Mouse (Mus musculus) ovary, adult 18-20 months (tissue): ENCODE measurements around the gene Taf1d.
A peak's percentile ranks its signal among the peaks of the same experiment; 100 is the strongest.
"Not testable (repeated sequence)": the region's sequence is repeated elsewhere in the genome, so short reads cannot be mapped to it uniquely, and the experiment has no call there.

Source experiments
- DNase-seq: peaks from one replicate; pipeline ENCODE4 v3.0.0; 2022; ENCODE audit warnings: low spot score, mixed read lengths

The Taf1d gene

DNA sequence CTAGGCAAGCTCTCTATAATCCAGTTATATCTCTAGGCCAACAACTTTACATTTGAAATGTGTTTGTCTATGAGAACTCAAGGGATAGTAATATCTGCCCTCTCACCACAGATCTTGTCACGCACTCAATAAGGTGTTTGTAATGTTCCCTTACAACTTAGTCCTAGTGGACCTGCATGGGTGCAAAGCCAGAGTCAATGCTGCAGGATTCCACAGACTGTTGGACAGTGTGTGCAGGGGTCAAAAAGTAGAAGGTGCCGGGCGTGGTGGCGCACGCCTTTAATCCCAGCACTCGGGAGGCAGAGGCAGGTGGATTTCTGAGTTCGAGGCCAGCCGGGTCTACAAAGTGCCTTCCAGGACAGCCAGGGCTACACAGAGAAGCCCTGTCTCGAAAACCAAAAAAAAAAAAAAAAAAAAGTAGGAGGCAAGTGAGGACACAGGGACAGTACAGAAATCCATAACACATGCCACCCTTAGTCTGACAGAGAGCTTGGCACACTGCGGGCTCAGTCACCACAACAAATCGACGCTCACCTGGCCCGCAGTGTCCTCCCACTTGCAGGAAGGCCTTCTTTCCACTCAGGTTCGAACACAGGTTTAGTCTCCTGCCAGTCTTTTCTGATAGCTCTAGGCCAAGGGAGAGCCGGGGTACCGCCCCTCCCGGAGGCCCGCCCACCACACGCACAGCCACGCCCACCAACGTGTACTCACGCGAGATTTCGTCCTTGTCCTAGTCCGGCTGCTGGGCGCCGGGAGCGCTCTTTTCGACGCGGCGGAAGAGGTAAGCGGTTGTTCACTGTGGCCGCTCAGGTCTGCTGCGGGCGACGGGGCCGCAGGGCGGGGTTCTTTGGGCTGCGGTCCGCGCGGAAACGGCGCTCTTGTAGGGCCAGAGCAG lies at the start of gene Taf1d:
Gene Taf1d (plus strand): TSS at position 712 of the 895 bp plus-strand sequence.
- DNase-seq: peak; percentile 94

DNA sequence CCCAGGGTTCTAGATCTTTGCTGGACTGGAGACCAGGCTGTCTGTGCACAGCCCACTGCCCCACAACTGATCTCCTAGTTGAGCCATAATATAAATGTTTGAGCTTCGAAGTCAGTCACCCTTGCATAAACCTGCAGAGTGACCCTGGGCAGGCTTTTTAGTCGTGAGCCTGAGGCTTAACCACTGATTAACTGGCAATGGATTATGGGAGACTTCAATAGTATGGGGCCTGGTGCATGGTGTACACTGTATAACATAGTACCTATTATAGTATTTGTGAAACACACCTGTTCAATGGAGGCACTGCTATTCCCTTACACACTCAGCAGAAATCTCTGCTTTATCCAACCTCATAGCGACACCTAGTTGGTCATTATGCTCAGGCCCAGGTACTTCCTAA lies 49.8 kb upstream of the Taf1d start:
- no peak for DNase-seq

DNA sequence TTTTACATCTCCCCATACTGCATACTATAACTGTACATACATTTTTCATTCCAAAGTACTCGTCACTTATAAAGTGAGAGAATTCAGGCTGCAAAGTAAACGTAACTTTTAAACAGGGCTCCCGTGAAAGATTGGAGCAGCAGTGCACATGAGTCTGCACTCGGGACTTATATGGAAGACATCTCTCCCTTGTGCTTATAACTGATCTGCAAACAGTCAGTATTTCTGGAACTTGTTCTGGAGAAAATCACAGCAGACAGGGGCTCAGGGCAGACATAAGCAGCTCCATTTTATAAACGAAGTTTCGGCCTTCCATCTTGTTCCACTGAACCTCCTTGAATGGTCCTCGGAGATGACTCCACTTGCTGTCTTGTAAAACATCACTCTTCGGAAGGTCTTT lies 44.0 kb upstream of the Taf1d start:
- no peak for DNase-seq

DNA sequence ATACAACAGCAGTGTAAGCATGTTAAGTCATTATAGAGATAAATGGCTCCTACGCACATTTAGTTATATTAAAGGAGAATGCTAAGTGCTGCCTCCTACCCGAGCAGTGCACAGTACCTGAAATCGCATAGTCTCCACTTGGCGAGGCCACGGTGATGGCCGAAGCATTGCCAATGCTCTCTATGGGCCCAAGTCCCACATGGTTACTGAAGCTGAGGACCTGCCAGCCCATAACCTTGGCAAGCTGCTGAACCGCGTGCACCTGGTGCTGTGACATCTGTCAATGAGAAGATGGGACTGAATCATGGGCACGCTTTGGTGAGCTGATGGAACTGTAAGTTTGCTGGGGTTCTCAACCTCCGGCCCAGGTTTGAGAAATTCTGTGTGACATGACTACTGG lies 42.5 kb upstream of the Taf1d start:
- DNase-seq: no peak

DNA sequence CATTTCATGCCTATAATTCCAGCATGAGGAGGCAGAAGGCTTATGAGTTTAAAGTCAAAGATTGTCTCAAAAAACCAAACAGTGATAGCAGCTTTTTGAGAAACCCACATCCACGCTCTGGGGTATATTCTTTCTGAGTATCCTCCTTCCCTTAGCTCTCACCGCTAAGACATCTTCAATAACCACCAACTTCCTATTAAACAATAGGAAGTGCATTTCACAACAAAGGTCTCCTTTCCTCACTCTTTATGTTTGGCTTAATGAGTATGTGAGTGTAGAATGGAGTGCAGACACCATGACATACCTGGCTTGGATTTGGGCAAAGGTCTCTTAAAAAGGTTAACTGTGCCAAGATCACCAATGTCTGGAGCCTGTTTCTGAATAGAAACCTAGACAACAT lies 32.0 kb upstream of the Taf1d start:
- no peak for DNase-seq

DNA sequence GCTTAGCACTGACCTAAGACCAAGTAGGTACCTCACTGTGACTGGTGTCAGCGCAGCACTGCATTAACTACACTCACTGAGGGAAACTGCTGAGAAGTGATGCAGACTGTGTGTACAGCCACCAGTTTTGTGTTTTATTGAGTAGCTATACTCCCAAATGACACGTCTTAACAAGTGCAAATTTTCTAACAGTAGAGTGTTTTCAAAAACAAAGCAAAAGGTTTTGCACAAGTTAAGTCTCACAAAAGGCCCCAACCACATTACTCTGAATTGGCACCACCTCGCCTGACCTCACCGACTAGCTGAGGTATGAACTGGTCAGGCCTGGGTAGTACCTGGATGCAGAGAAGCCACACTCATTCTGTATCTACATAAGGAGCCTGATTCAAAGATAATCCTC lies 29.2 kb upstream of the Taf1d start:
- no peak for DNase-seq

DNA sequence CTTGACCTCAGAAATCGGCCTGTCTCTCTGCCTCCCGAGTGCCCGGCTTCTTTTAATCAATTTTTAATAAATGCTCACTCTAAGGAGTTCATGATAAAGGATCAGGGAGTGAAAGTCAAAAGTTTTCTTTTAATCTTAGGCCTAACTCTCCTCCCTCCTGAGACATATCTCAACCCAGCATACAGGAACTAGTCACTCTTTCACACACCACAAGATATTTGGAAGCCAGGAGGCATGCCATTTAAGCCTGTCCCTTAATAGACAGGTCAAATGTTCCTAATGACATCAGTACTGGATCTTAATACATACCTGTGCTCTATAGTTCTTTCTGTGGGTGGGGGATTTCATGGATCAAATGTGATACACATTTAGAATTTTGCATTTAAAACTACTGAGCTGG lies 27.7 kb upstream of the Taf1d start:
- no peak for DNase-seq

DNA sequence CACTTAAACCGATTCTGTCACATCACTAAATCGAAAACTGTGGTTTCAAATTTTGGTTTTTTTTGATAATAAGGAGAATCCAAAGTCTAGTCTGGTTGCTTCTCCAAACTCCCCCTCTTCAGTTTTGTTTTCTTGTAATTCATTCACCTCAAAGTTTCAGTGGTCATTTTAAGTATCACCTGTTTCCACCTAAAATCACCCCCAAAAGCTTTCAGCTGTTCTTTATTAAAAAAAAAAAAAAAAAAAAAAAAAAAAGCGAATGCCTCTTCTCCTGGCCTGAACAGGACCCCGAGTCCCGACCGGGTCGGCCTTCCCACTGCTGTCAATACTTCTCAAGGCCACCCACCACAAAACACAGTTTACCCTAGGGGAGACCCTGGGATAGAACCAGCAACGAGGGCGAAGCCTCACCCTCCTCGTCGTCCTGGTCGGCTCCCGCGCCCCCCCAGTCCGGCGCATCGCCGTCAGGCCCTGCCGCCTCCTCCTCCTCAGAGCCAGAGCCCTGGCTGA lies 26.8 kb upstream of the Taf1d start:
- DNase-seq: no peak

DNA sequence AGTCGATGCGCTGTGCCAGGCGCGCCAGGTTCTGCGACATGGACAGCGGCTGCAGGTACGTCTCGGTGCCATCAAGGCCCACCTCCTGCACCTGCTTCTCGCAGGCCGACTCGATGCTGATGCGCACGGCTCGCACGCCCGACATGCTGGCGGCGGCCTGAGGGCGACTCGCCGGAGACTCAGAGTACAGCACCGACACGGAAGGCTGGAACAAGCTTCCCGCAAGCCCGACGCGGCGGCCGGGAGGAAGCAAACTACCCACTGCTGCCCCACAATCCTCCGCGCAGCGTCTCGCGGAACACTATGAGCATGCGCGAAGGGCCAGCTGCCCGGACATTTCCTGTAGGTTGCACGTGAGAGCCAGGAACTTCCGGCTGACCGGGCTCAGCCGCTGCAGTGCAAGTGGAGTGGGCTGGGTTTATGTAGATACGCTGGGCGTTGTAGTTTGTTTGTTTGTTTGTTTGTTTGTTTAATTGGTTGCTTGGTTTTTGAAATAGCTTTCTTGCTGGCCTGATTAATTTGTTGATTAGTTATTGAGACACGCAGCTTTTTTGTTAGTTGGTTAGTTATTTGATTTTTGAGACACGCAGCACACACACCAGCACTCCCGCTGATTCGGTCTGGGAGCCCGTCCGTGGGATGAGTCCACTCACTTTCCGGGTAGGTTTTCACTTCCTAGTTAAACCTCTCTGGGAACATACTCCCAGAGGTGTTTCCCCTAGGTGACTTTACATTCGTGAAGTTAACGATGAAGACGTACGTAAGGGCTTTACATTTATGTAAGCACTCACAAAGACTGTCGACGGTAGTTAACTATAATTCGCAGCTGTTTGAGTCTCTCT lies 26.1 kb upstream of the Taf1d start, which contains the start of gene Med17:
Gene Med17 (minus strand): TSS at position 283 of the 842 bp plus-strand sequence.
- DNase-seq: peak; percentile 90

DNA sequence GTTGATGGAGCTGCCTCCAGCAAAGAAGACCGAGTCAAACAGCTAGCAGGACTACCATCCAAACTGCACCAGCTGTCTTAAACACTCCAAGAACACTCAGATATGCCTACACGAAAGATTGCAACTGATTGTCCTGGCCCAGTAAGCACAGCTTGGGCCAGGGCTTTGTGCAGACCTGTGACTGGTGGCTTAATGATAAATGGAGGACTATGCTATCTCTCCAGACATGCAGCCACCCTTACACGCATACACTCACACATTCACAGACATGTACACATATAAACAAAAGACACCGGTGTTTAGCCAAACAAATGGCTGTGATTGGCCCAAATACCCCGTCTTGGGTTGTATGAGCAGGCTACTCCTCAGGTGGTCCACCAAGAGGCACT lies 25.5 kb upstream of the Taf1d start:
- DNase-seq: no peak

DNA sequence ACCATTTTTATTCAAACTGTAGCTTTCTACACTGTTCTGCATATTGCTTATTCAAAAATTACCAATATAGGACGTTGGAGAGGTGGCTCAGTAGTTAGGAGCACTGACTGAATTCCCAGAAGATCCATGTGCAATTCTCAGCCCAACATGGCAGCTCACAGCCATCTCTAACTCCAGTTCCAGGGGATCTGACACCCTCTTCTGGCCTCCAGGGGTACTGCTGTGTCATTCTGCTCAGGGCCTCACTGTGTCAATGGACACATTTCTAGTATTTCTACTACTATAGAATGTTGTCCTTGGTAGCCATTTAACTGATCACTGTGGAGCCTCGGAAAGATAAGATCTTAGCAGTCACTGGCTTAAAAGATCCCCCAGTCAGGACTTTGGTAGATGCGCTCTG lies 20.6 kb upstream of the Taf1d start:
- no peak for DNase-seq

DNA sequence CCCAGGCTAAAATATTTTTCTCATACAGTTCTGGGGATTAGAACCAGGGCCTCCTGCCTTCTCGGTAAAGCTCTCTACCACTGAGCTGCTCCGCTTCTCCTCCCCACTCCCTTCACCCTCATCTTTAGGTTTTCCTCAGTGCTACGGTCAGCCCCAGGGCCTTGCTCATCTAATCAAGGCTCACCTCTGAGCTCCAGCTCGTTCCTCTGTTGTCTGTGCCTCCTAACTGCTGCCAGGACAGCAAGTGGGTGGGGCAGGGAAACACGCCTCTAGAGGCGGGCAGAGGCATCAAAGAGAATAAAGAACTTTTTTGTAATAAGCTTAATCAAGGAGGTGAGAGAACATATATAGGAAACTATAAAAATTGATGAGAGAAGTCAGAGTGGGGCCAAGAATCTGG lies 18.2 kb upstream of the Taf1d start:
- no peak for DNase-seq

DNA sequence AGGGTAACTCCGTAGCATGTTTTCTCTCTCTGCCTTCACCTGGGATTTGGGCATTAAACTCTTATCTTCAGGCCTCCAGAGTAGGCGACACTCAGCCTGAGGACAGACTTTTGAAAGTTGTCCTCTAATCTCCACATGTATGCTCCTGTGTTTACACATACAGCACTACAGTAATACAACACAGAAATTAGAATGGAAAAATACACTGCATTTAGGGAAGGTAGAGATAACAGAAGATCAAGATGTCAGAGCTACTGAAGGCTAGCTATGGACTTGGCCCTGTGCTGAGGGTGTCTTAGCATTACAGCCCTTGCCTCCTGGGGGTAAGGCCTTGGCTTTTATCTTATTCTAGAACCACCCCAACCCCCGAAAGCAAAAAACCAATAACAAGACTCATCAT lies 17.6 kb upstream of the Taf1d start:
- no peak for DNase-seq

DNA sequence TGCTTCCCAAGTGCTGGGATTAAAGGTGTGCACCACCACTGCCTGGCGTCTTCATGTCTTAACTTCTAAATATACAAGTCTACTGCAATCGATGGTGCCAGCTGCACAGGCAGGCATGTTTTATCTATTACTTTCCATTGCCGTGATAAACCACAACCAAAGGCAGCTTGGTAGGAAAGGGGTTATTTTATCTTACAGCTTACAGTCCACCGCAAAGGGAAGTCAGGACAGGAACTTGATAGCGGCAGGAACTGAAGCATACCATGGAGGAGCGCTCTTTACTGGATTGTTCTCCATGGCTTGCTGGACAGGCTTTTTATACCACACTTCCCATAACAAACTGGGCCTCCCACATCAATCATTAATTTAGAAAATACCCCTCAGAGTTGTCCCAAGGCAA lies 16.8 kb upstream of the Taf1d start:
- no peak for DNase-seq

DNA sequence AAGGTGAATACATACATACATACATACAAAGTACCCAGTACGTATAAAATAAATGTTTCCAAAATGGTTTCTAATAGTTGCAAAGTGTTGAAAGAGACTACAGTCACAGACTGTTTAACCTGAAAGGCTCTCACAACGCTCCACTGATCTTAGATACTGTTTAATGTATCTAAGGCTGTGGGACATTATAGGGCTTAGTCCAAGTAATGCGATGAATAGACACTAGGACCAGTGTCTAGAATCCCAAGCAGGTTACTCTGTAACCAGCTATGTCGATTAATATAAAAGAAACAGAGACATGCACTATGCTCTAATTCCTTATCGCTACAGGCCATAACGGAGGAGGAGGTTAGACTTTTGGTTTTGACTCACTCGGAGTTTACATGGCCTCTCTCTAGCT lies 8.9 kb upstream of the Taf1d start:
- DNase-seq: no peak

DNA sequence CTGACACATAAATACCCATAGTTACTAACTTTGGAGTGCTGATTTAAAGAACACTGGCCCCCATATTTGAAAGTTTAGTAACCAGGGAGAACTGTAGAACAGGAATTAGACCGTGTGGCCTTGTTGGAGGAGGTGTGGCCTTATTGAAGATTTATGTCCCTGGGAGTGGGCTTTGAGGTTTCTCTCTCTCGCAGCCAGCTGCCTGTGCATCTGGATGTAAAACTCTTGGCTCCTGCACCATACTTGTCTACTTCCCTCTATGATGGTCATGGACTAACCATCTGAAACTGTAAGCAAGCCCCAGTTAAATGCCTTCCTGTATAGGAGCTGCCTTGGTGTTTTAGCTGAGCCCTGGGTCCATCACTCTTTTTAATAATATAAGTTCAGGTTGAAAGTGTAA lies 7.6 kb upstream of the Taf1d start:
- DNase-seq: no peak

DNA sequence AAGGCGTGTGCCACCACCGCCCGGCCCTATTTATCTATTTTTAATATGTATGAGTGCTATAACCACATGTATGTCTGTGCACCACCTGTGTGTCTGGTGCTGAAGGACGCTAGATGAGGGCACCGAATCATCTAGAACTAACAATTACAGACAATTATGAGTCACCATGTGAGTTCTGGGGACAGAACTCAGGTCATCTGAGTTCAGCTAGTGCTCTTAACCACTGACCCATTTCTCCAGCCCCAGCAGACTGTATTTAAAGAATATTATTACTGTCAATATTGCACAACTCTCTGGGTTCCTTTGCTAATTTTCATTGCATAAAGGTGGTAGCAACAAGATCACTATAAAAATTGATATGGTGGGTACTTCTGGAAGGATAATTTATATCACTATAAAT lies 6.0 kb upstream of the Taf1d start:
- no peak for DNase-seq

DNA sequence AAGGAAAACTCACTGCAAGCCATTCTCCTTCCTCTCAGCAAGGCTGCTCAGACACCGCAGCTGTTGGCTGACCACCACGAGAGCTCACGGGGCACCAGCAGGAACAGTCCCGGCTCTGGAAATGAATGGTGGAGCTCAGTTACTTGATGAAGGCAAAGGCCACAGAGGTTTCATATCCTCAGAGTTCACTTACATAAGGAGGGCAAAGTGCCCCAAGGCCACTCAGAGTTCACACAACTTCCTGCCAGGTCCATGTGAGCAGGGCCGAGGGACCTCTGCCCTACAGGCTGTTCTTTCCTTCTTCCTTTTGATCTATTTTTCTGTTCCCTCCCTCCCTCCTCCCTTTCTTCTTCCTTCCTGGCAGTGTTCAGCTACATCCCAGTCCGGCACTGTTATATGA lies 4.6 kb upstream of the Taf1d start:
- DNase-seq: peak; percentile 30

DNA sequence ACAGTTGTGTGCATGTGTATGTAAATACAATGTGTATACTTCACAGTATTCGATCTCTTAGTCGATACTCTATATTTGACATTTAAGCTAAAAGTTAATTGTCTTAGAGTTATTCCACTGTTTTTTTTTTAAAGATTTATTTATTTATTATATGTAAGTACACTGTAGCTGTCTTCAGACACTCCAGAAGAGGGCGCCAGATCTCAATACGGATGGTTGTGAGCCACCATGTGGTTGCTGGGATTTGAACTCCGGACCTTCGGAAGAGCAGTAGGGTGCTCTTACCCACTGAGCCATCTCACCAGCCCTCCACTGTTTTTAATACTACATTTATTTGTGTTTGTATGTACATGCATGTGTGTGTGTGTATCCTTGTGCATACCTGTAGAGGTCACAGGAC lies 4.0 kb upstream of the Taf1d start:
- DNase-seq: not testable (repeated sequence)

DNA sequence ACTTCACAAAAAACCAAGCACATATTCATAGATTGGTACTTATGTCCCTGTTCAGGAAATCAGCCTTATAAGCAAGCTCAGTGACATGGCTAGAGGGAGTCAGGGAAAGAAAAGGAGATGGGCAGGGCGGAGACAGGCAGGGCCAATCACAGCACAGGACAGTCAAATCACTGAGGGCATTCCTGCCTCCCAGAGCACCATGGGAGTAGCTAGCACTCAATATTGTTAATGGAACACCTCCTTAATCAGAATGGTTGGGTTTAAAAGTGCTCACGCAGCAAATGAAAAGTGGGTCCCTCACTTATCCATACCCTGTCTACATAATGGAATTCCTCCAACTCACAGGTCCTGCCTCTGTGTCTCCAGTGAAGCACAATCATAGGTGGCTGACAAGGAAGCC lies 3.1 kb upstream of the Taf1d start:
- DNase-seq: no peak

DNA sequence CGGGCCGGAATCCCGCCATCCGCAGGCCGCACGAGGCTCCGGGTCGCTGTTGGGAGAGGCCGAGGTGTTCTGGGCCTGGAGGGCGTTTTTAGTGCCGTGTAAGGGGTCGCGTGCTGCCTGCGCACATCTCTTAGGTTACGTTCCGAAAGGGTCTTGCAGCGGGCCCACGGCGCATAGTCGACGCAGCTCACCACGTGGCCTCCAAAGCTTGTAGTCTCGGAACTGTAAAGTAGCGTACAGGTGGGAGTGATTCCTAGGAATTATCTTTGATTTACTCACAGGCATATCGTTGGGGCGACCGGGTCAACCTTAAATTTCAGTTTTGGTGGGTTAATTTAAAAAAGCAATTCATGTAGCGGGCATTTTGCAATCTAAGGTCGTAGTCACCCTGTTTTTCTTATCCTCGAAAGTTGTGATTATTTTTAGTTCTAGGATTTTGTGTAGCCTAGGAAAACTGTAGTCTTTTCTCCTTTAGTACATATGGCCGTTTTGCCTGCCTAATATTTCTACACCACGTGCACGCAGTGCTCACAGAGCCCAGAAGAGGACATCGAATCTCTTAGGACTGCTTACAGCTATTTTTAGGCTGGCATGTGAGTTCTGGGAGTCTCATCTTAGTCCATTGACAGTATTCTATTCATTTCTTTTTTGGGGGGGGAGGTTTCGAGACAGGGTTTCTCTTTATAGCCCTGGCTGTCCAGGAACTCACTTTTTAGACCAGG lies 545 bp downstream of the Taf1d start, which contains the start of gene 4931406C07Rik:
Gene 4931406C07Rik (minus strand): TSS at position 51 of the 722 bp plus-strand sequence.
- DNase-seq: no peak

DNA sequence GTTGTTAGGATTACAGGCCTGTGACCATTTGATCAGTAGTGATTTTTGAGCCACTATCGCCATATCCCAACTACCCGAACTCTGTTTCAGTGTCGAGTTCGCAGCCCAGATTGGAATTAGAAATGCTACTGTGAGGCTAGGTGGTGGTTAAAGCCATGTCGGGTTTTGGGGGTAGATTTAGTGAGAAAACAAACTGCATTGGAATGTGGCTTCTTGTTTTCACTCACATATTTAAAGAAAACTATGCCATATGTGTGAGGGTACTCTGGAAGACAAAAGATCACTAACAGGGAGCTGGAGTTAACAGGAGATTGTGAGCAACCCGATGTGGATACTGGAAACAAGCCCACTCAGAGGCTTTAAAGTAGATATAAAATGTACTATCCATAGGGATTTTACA lies 1.2 kb downstream of the Taf1d start:
- no peak for DNase-seq
